Mouse (Mus musculus) thymus, adult 2 months (tissue): Measurements from ENCODE around the gene Mei1.

Experiments
- CTCF ChIP-seq: fragments of 200-500 bp; IDR thresholded peaks from 2 replicates; pipeline ENCODE4 v1.5.1; 2012; ENCODE audit warnings: mild to moderate bottlenecking, control low read depth, low read length, moderate library complexity, borderline replicate concordance; ENCODE audit not compliant: control insufficient read depth, poor library complexity, insufficient read depth; ENCODE audit errors: extremely low read depth
- POLR2A ChIP-seq: fragments of 200-500 bp; IDR thresholded peaks from 2 replicates; pipeline ENCODE4 v1.6.1; 2012; ENCODE audit warnings: mild to moderate bottlenecking, low read length, control low read depth, moderate library complexity; ENCODE audit not compliant: control insufficient read depth, poor library complexity, insufficient read depth; ENCODE audit errors: extremely low read depth

GRCm38 (mm10) chr15:82164061-82164399 is 94.2 kb downstream of the Mei1 start:
- no peak for TF ChIP-seq CTCF
- no peak for TF ChIP-seq POLR2A
